Mouse (Mus musculus) frontal cortex, postnatal 25 days (tissue): ENCODE measurements around the gene Rnf43.

Experiments
- DNase-seq, 2 experiments: peaks; one replicate each; pipeline ENCODE4 v3.0.0; 2022; ENCODE audit warnings: low spot score in 2 of 2

Gene Rnf43

GRCm38 (mm10) chr11:87710262-87710615, 47.7 kb downstream of the Rnf43 start:
- no peak for DNase-seq

GRCm38 (mm10) chr11:87712188-87712587, 49.7 kb downstream of the Rnf43 start:
- DNase-seq: no peak

- no peak for DNase-seq
Observed at GRCm38 (mm10) chr11:87715999-87716398, 53.5 kb downstream of the Rnf43 start.

- DNase-seq: no peak
Observed at GRCm38 (mm10) chr11:87719526-87719925, 57.0 kb downstream of the Rnf43 start.

DNA sequence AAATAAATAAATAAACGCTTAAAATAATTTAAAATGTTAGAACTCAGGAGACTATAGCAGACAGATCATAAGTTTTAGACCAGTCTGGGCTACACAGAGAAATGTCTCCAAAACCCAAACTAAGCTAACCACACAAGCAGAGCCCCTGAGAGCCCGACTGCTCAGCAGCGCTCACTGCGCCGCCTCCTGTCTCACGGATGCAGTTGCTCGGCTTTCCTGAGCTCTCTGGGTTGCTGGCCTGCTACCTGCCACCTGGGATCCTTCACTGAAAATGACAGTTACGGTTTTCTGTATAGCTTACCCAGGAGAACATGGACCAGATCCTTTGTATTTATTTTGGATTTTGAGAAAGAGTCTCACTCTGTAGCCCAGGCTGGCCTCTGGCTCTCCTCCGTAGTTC, 57.8 kb downstream of the Rnf43 start:
- DNase-seq: no peak

DNA sequence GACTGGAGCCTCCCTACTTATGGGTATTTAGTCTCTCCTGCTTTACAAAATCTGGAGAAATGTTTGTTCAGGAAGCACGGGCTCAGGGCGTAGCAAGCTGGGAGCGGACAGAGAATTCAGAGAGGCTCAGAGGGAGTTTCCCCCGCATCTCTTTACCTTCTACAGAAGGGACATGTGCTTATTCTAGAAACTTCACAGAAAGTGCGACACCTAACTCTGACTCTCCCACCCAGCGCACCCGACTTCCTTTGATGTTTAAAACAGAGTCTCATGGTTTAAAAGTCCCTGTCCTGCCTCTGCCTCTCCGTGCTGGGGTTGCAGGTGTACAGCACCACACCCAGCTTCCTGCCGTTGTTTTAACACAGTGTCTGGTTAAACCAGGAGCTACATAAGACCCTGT, 58.3 kb downstream of the Rnf43 start:
- no peak for DNase-seq

DNA sequence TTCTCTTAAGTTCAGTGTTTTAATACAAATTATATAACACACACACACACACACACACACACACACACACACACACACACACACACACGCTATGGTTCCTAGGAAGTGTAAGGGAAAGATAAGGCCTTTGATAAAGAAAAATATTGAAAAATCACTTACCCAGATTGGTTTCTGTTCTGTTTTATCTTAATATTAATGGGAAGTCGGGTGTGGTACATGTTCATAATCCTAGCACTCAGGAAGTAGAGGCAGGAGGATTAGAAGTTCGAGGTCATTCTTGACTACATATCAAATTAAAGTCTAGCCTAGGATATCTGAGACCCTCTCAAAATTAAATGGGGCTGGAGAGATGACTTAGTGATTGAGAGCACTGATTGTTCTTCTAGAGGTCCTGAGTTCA, 59.6 kb downstream of the Rnf43 start:
- DNase-seq: no peak

DNA sequence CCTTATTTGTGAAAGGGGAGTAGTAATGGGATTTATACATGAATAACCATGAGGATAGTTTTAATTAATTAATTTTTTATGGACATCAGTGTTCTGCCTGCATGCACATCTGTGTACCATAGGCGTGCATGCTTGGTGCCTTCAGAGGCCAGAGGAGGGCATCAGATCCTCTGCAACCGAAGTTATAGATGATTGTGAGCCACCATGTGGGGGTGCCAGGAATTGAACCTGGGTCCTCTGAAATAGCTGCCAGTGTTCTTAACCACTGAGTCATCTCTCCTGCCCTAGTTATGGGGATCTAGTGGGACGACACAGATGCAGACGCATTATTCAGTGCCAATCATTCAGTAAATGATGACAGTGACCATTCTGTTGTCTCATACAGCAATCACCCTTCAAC, 60.4 kb downstream of the Rnf43 start:
- DNase-seq: no peak

- DNase-seq: no peak
Observed at GRCm38 (mm10) chr11:87725515-87725914, 63.0 kb downstream of the Rnf43 start.

GRCm38 (mm10) chr11:87725964-87726562, 63.5 kb downstream of the Rnf43 start:
- no peak for DNase-seq

DNA sequence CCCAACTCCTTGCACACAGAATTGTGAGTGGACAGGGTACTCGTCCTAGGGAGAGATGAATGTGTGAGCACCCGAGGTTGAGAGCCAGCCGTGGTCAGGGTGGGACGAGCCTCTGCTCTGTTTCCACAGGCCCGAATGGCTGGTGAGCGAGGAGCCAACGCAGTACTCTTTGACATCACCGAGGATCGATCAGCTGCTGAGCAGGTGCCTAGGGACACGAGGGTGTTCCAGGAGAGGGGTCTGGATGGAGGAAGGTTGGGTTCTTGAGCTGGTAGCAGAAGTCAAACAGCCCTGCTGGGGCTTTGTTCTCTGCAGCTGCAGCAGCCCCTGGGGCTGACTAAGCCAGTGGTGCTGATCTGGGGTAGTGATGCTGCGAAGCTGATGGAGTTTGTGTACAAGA, 64.5 kb downstream of the Rnf43 start:
- DNase-seq: no peak

DNA sequence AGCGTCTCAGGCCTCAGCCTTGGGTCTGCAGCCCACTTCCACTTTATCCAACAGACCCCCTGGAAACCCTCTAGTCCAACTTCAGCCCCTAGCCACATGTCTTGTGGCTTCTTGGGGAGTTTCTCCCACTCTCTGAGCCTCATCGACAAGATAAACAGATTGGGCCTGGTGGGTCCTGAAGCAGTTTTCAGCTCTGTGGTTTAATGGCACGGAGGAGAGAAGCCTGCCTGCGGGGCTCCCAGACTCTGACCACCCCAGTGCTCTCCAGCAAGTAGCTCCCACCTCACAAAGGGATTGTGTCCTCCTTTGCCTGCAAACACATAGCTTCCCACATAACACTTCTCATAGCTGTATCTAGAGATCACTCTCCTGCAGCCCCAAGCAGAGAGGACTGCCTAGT, 64.9 kb downstream of the Rnf43 start:
- DNase-seq: no peak

DNA sequence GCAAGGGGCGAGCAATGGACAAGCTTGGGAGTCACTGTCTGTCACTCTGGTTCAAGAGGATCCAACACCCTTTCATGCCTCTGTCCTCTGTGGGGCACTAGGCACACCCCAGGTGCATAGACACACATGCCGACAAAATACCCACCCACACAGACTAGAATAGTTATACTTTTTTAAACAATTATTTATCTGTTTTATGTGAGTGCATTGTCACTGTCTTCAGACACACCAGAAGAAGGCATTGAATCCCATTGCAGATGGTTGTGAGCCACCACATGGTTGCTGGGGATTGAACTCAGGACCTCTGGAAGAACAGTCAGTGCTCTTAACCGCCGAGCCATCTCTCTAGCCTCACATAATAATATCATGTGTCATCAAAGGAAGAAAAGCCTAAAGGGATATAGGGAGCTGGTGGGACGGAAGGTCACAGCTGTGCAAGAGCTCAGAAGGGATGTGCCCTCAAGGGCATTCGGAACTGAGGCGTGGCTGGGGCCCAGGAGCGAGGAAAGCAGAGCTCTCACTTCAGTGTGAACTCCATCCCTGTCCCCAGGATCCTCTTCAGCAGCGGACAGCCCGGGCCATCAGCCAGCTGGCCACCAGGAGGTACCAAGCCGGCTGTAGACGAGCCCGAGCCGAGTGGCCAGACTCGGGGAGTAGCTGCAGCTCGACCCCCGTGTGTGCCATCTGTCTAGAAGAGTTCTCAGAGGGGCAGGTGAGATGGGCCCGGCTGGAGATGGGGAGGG, 66.5 kb downstream of the Rnf43 start:
- no peak for DNase-seq

- no peak for DNase-seq
Observed at GRCm38 (mm10) chr11:87729593-87730185, 67.2 kb downstream of the Rnf43 start.

- DNase-seq: no peak
Observed at GRCm38 (mm10) chr11:87730652-87731310, 68.3 kb downstream of the Rnf43 start.

- no peak for DNase-seq
Observed at GRCm38 (mm10) chr11:87734346-87734745, 71.8 kb downstream of the Rnf43 start.

- DNase-seq: no peak
Observed at GRCm38 (mm10) chr11:87735691-87736090, 73.2 kb downstream of the Rnf43 start.

DNA sequence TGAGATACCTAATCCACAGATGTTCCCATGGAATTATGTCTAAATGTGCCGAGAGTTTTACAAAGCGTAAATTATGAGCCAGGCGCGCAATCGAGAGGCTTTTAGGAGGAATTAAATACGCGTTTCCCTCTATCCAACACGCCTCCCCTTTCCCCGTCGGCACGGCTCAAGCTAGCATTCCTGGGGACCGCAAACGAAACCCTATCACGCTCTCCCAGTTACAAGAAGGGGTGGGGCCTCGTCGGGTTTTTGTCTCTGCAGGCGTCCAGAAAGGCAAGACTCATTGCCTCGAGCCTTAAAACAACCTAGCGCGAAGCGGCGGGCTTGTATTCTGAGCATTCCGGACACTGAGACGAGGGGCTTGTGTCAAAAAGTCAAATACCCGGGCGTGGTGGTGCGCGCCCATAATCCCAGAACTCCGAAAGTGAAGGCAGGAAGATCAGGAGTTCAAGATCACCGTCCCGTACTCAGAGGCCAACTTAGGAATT, 74.2 kb downstream of the Rnf43 start:
- DNase-seq: peak; percentile 24 to 29

GRCm38 (mm10) chr11:87737175-87737740, 74.7 kb downstream of the Rnf43 start, which contains the start of gene Supt4a:
Gene Supt4a, plus strand, starts transcription at chr11:87737552.
- peak; percentile 71 to 89 for DNase-seq

DNA sequence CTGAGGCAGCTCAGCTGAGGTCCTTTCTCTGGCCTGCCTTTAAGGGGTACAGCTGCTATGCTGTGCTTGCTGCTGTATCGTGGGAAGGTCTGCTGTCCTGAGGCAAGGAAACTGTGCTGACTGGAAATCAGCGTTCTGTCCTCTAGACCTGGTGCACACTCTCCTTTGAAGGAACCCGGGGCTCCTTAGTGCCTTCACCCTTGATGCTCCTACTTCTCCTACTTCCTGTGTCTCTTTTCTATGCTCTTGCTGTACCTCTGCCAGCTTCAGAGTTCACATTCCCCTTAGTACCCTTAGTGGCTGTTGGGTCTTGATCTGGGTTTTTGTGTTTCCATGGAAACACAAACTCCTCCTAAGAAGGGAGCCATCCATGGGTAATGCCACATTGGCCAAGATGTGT, 81.2 kb downstream of the Rnf43 start:
- DNase-seq: no peak

- no peak for DNase-seq
Observed at GRCm38 (mm10) chr11:87744964-87745363, 82.4 kb downstream of the Rnf43 start.
